Mouse (Mus musculus) spleen, postnatal 10 days (tissue): ENCODE measurements around the gene Tex14.
"Not testable (repeated sequence)": the region's sequence is repeated elsewhere in the genome, so short reads cannot be mapped to it uniquely, and the experiment has no call there.

Experiments
- DNase-seq, 2 experiments: peaks; one replicate each; pipeline ENCODE4 v3.0.0; 2021 to 2022; ENCODE audit warnings: low spot score in 2 of 2

Gene Tex14

GRCm38 (mm10) chr11:87471699-87471997 is 66.8 kb downstream of the Tex14 start:
- not testable (repeated sequence) for DNase-seq

GRCm38 (mm10) chr11:87472058-87472457 is 67.2 kb downstream of the Tex14 start:
- DNase-seq, result not testable (repeated sequence)

- not testable (repeated sequence) for DNase-seq
Measured at GRCm38 (mm10) chr11:87479172-87479571, 74.3 kb downstream of the Tex14 start.

GRCm38 (mm10) chr11:87483796-87484326 is 79.0 kb downstream of the Tex14 start:
- no peak for DNase-seq

- DNase-seq, result no peak
Measured at GRCm38 (mm10) chr11:87488948-87489347, 84.1 kb downstream of the Tex14 start.

GRCm38 (mm10) chr11:87504690-87505214 is 99.9 kb downstream of the Tex14 start:
- DNase-seq, result no peak

- no peak for DNase-seq
Measured at GRCm38 (mm10) chr11:87506502-87506901, 101.6 kb downstream of the Tex14 start.

- DNase-seq, result no peak
Measured at GRCm38 (mm10) chr11:87507043-87507442, 102.2 kb downstream of the Tex14 start.

GRCm38 (mm10) chr11:87519260-87519659 is 114.4 kb downstream of the Tex14 start:
- peak in 1 of 2 experiments; percentile 50 for DNase-seq

- DNase-seq, result no peak
Measured at GRCm38 (mm10) chr11:87523466-87523865, 118.6 kb downstream of the Tex14 start.

GRCm38 (mm10) chr11:87523967-87524366 is 119.1 kb downstream of the Tex14 start:
- no peak for DNase-seq

- DNase-seq, result no peak
Measured at GRCm38 (mm10) chr11:87524780-87525179, 119.9 kb downstream of the Tex14 start.

GRCm38 (mm10) chr11:87527364-87527763 is 122.5 kb downstream of the Tex14 start:
- DNase-seq, result no peak

GRCm38 (mm10) chr11:87527990-87528389 is 123.1 kb downstream of the Tex14 start:
- DNase-seq, result peak in 1 of 2 experiments; percentile 24

- no peak for DNase-seq
Measured at GRCm38 (mm10) chr11:87531695-87532094, 126.8 kb downstream of the Tex14 start.

- no peak for DNase-seq
Measured at GRCm38 (mm10) chr11:87542285-87542684, 137.4 kb downstream of the Tex14 start.

GRCm38 (mm10) chr11:87542906-87543305 is 138.0 kb downstream of the Tex14 start:
- no peak for DNase-seq

- no peak for DNase-seq
Measured at GRCm38 (mm10) chr11:87553342-87553741, 148.5 kb downstream of the Tex14 start.

- DNase-seq, result no peak
Measured at GRCm38 (mm10) chr11:87554386-87554785, 149.5 kb downstream of the Tex14 start.

- no peak for DNase-seq
Measured at GRCm38 (mm10) chr11:87555106-87555703, 150.3 kb downstream of the Tex14 start.

GRCm38 (mm10) chr11:87561208-87561607 is 156.3 kb downstream of the Tex14 start:
- DNase-seq, result no peak

- no peak for DNase-seq
Measured at GRCm38 (mm10) chr11:87566501-87566900, 161.6 kb downstream of the Tex14 start, which contains the start of gene Gm11492. Gene Gm11492 (plus strand): TSS chr11:87566653.

GRCm38 (mm10) chr11:87568255-87568953 is 163.5 kb downstream of the Tex14 start, which contains the start of gene Sept4:
Gene Sept4 (plus strand): TSS chr11:87568903.
- DNase-seq, result no peak
